8 mouse cellular contexts compared by ENCODE assay signal in genomic region chr4:154965856-154966255, GRCm38 (mm10). TPM values are rescaled to one million over a fixed set of nuclear protein-coding genes. Genes with fewer than 3 reads are reported as not detected.
A peak's percentile ranks its signal among the peaks of the same experiment; 100 is the strongest.
DNase-seq lines count a peak whose midpoint lies in the region; ATAC-seq lines count a peak whose summit lies in the region.

No protein-coding gene starts in this region.

- peaks cover 27% of the 10 kb centered on the region for H3K27me3 ChIP-seq in liver, embryonic 11.5 days (replicated peaks; ENCODE audit: control insufficient read depth, insufficient read depth, low read length)
- peaks cover 30% of the 10 kb centered on the region for H3K27me3 ChIP-seq in limb, embryonic 10.5 days (ENCODE audit: low read depth, poor library complexity, severe bottlenecking)
- no peaks in the 10 kb centered on the region for H3K27me3 ChIP-seq in neural tube, embryonic 13.5 days

- no peak for DNase-seq in liver, embryonic 11.5 days (ENCODE audit: low spot score)
- DNase-seq in liver: no peak
- DNase-seq in heart, adult 9 months (ENCODE audit: low spot score in 2 of 2): peak; percentile 68 to 69
- no peak for DNase-seq in limb, embryonic 10.5 days (ENCODE audit: low spot score)
- DNase-seq in lung, postnatal 10 days: no peak
- DNase-seq in right cerebral cortex, postnatal 10 days (ENCODE audit: low spot score in 2 of 2): no peak
- no peak for DNase-seq in urinary bladder, postnatal 25 days (ENCODE audit: low spot score)

- no peak for ATAC-seq in liver, embryonic 11.5 days (replicated peaks; ENCODE audit: low FRiP score)
- ATAC-seq in neural tube, embryonic 13.5 days (ENCODE audit: low read depth): no peak

- 89% methylated on average over 3 of the region's 3 CpGs for WGBS in liver, embryonic 11.5 days
- 88% methylated on average over 3 of the region's 3 CpGs for WGBS in limb, embryonic 10.5 days
- 63% methylated on average over 3 of the region's 3 CpGs for WGBS in neural tube, embryonic 13.5 days

- peak overlapping the region; percentile 88 for H3K4me2 ChIP-seq in liver, embryonic 11.5 days
- peak overlapping the region; percentile 90 for H3K4me2 ChIP-seq in neural tube, embryonic 13.5 days

- peaks cover 24% of the 10 kb centered on the region for H3K36me3 ChIP-seq in liver, embryonic 11.5 days (ENCODE audit: control insufficient read depth, insufficient read depth, low read length)
- peaks cover 48% of the 10 kb centered on the region for H3K36me3 ChIP-seq in limb, embryonic 10.5 days
- H3K36me3 ChIP-seq in neural tube, embryonic 13.5 days: peaks cover 20% of the 10 kb centered on the region

- no peaks in the 10 kb centered on the region for H3K9me3 ChIP-seq in liver, embryonic 11.5 days (ENCODE audit: control insufficient read depth, low read length)
- no peaks in the 10 kb centered on the region for H3K9me3 ChIP-seq in limb, embryonic 10.5 days (replicated peaks)
- no peaks in the 10 kb centered on the region for H3K9me3 ChIP-seq in neural tube, embryonic 13.5 days

- peak overlapping the region; percentile 13; the same call in 1 of the 2 replicates for H3K9ac ChIP-seq in liver, embryonic 11.5 days (ENCODE audit: low read depth, low read length)
- H3K9ac ChIP-seq in neural tube, embryonic 13.5 days: peak overlapping the region; percentile 92

- H3K4me1 ChIP-seq in liver, embryonic 11.5 days (replicated peaks; ENCODE audit: control insufficient read depth, insufficient read depth, low read length): peaks cover 25% of the 10 kb centered on the region
- peaks cover 46% of the 10 kb centered on the region for H3K4me1 ChIP-seq in limb, embryonic 10.5 days
- peaks cover 52% of the 10 kb centered on the region for H3K4me1 ChIP-seq in neural tube, embryonic 13.5 days (replicated peaks)

- peak overlapping the region; percentile 92 for H3K4me3 ChIP-seq in liver, embryonic 11.5 days (ENCODE audit: low read depth, low read length)
- H3K4me3 ChIP-seq in limb, embryonic 10.5 days: peak overlapping the region; percentile 95; the same call in 1 of the 2 replicates
- peak overlapping the region; percentile 86 for H3K4me3 ChIP-seq in neural tube, embryonic 13.5 days

- no peak overlapping the region for H3K27ac ChIP-seq in liver, embryonic 11.5 days (ENCODE audit: low read depth, low read length)
- no peak overlapping the region for H3K27ac ChIP-seq in limb, embryonic 10.5 days
- no peak overlapping the region for H3K27ac ChIP-seq in neural tube, embryonic 13.5 days (replicated peaks)

RNA-seq across cellular contexts. Expression of gene Pank4, which starts 1.9 kb away (rescaled TPM):
- 44.2 and 47.2 TPM in 2 replicates for polyA plus RNA-seq in liver, embryonic 11.5 days (2014; fragmentation: Nextera tagmentation; extraction: Ambion mirVana)
- 45.8 and 56.5 TPM in 2 replicates for polyA plus RNA-seq in limb, embryonic 10.5 days (2016; fragmentation: Nextera tagmentation; extraction: Ambion mirVana)
- polyA plus RNA-seq in neural tube, embryonic 13.5 days (2015; fragmentation: Nextera tagmentation; extraction: Ambion mirVana): 36.6 and 36.8 TPM in 2 replicates

RNA-seq across cellular contexts. Expression of gene Hes5, which starts 5.1 kb away (rescaled TPM):
- polyA plus RNA-seq in liver, embryonic 11.5 days (2014; fragmentation: Nextera tagmentation; extraction: Ambion mirVana): 0.63 TPM in 1 of 2 replicates, not detected in the other
- 0.33 and 1.1 TPM in 2 replicates for polyA plus RNA-seq in limb, embryonic 10.5 days (2016; fragmentation: Nextera tagmentation; extraction: Ambion mirVana)
- 119 and 125 TPM in 2 replicates for polyA plus RNA-seq in neural tube, embryonic 13.5 days (2015; fragmentation: Nextera tagmentation; extraction: Ambion mirVana)

RNA-seq across cellular contexts. Expression of gene Tnfrsf14, which starts 37.5 kb away (rescaled TPM):
- polyA plus RNA-seq in liver, embryonic 11.5 days (2014; fragmentation: Nextera tagmentation; extraction: Ambion mirVana): 23.1 and 24.4 TPM in 2 replicates
- 0.55 and 2.4 TPM in 2 replicates for polyA plus RNA-seq in limb, embryonic 10.5 days (2016; fragmentation: Nextera tagmentation; extraction: Ambion mirVana)
- 0.54 TPM in 1 of 2 replicates, not detected in the other for polyA plus RNA-seq in neural tube, embryonic 13.5 days (2015; fragmentation: Nextera tagmentation; extraction: Ambion mirVana)

Comparison
In these comparisons a context has a peak if more than half of its experiments do, and no peak if none do; other contexts are left out.
1. DNase-seq: peak in heart, adult 9 months (2 of 2); none in liver, embryonic 11.5 days (single experiment), liver (single experiment), limb, embryonic 10.5 days (single experiment), lung, postnatal 10 days (single experiment), right cerebral cortex, postnatal 10 days (0 of 2) and urinary bladder, postnatal 25 days (single experiment).
2. RNA of gene Hes5, which starts 5.1 kb away (polyA plus RNA-seq): 119 to 125 TPM in neural tube, embryonic 13.5 days; 0.63 TPM in liver, embryonic 11.5 days and 0.33 to 1.1 TPM in limb, embryonic 10.5 days; every median in the first group is over 10 times any median in the second.
3. Peak in every context shown above with its lines, with median percentiles within 50 percentile points of each other: H3K4me3 ChIP-seq.